ENCODE assay signal across 18 mouse cellular contexts in genomic region chr10:60265252-60265651, GRCm38 (mm10). TPM values are rescaled to one million over a fixed set of nuclear protein-coding genes. Genes with fewer than 3 reads are reported as not detected.
A peak's percentile ranks its signal among the peaks of the same experiment; 100 is the strongest.
DNase-seq lines count a peak whose midpoint lies in the region; ATAC-seq and TF ChIP-seq lines count a peak whose summit lies in the region.
"Had no signal": no experiment of that assay in that cellular context is flagged by ENCODE, and none has a peak within 500 bp of the region (broad histone marks: within the 10 kb centered on the region; RNA-seq: fewer than 3 reads in every experiment).

No protein-coding gene starts in this region.

- no peak overlapping the region for H3K4me2 ChIP-seq in heart, embryonic 11.5 days
- H3K4me2 ChIP-seq: heart, embryonic 13.5 days; hindbrain, embryonic 13.5 days; limb, embryonic 13.5 days; lung, embryonic 14.5 days; neural tube, embryonic 15.5 days had no signal

- no peak for ATAC-seq in heart, embryonic 11.5 days (replicated peaks; ENCODE audit: insufficient number of reproducible peaks, low FRiP score, low TSS enrichment)
- ATAC-seq: CD4-positive, CD25-positive, alpha-beta regulatory T cell, adult 4 months had no signal

- no peaks in the 10 kb centered on the region for H3K9me3 ChIP-seq in heart, embryonic 11.5 days (replicated peaks; ENCODE audit: control insufficient read depth, low read length)
- H3K9me3 ChIP-seq: heart, embryonic 13.5 days; hindbrain, embryonic 13.5 days; limb, embryonic 13.5 days; megakaryocyte, embryonic 14.5 days; neural tube, embryonic 15.5 days had no signal

- H3K36me3 ChIP-seq in heart, embryonic 11.5 days (ENCODE audit: control insufficient read depth, insufficient read depth, low read length) = no peaks in the 10 kb centered on the region
- H3K36me3 ChIP-seq: heart, embryonic 13.5 days; hindbrain, embryonic 13.5 days; limb, embryonic 13.5 days; neural tube, embryonic 15.5 days had no signal

- no peak overlapping the region for H3K9ac ChIP-seq in heart, embryonic 11.5 days (ENCODE audit: low read depth, low read length)
- H3K9ac ChIP-seq: heart, embryonic 13.5 days; hindbrain, embryonic 13.5 days; limb, embryonic 13.5 days; lung, embryonic 14.5 days; neural tube, embryonic 15.5 days had no signal

- H3K4me3 ChIP-seq in heart, embryonic 11.5 days (ENCODE audit: low read depth, low read length) = no peak overlapping the region
- H3K4me3 ChIP-seq in layer of hippocampus, adult 2 months = no peak overlapping the region
- H3K4me3 ChIP-seq: erythroblast, embryonic 14.5 days; heart, embryonic 13.5 days; hindbrain, embryonic 13.5 days; limb, embryonic 13.5 days; megakaryocyte, embryonic 14.5 days; neural tube, embryonic 15.5 days had no signal

- DNase-seq in heart, adult 18-20 months = peak; percentile 41 to 54
- no peak for DNase-seq in layer of hippocampus, adult 2 months (ENCODE audit: low spot score in 2 of 2)
- no peak for DNase-seq in layer of hippocampus, adult 18-20 months (ENCODE audit: low spot score in 2 of 2)
- DNase-seq in adrenal gland, postnatal 25 days = peak; percentile 31
- peak; percentile 78 for DNase-seq in brain, embryonic 14.5 days (ENCODE audit: low read depth)
- DNase-seq in thymus, postnatal 25 days = no peak
- DNase-seq: cerebellum, adult 9-10 months; kidney, adult 11 months; lung, embryonic 14.5 days; thymus, adult 18-20 months had no signal

- no peak overlapping the region for H3K27ac ChIP-seq in heart, embryonic 11.5 days (ENCODE audit: low read depth, low read length)
- H3K27ac ChIP-seq in layer of hippocampus, adult 2 months = peak overlapping the region; percentile 46; the same call in 1 of the 2 replicates
- H3K27ac ChIP-seq: heart, embryonic 13.5 days; hindbrain, embryonic 13.5 days; limb, embryonic 13.5 days; neural tube, embryonic 15.5 days had no signal

- TF ChIP-seq CTCF in layer of hippocampus, adult 2 months (conservative IDR thresholded peaks at IDR 0.05) = no peak
- TF ChIP-seq CTCF in brain, embryonic 14.5 days (IDR thresholded peaks at IDR 0.05; ENCODE audit: borderline replicate concordance, extremely low read depth, insufficient read depth, insufficient read length) = no peak

- no peaks in the 10 kb centered on the region for H3K27me3 ChIP-seq in heart, embryonic 11.5 days (ENCODE audit: control insufficient read depth, insufficient read depth, low read length)
- H3K27me3 ChIP-seq: heart, embryonic 13.5 days; hindbrain, embryonic 13.5 days; limb, embryonic 13.5 days; neural tube, embryonic 15.5 days had no signal

- WGBS in heart, embryonic 11.5 days (ENCODE audit: insufficient replicate concordance) = 72% methylated on average over 10 of the region's 10 CpGs

- no peak for TF ChIP-seq POLR2A in brain, embryonic 14.5 days (IDR thresholded peaks at IDR 0.05; ENCODE audit: borderline replicate concordance, extremely low read depth, insufficient read depth, insufficient read length, poor library complexity, severe bottlenecking)

- H3K4me1 ChIP-seq in heart, embryonic 11.5 days (ENCODE audit: control insufficient read depth, insufficient read depth, low read length) = peaks cover 14% of the 10 kb centered on the region

RNA-seq across cellular contexts. Expression of gene Psap, which starts 12.2 kb away (rescaled TPM):
- 1,000 to 10,000 TPM; 1,306 to 1,321 TPM for total RNA-seq in heart, adult 18-20 months (2021)
- 68.5 and 78.1 TPM in 2 replicates for polyA plus RNA-seq in heart, embryonic 11.5 days (2014; fragmentation: Nextera tagmentation; extraction: Ambion mirVana)
- total RNA-seq in layer of hippocampus, adult 2 months (2021) = 1,000 to 10,000 TPM; 1,331 to 1,399 TPM
- 1,000 to 10,000 TPM; 1,436 to 1,491 TPM for total RNA-seq in layer of hippocampus, adult 18-20 months (2021)
- total RNA-seq in adrenal gland, postnatal 25 days (2021) = 910 and 984 TPM in 2 replicates
- 626 and 654 TPM in 2 replicates for polyA plus RNA-seq in brain, embryonic 14.5 days (2012; rRNA removed)

RNA-seq across cellular contexts. Expression of gene Chst3, which starts 46.2 kb away (rescaled TPM):
- 1 to 10 TPM in 1 of 2 experiments, under 1 TPM in 1; 0.74 to 1.5 TPM for total RNA-seq in heart, adult 18-20 months (2021)
- polyA plus RNA-seq in heart, embryonic 11.5 days (2014; fragmentation: Nextera tagmentation; extraction: Ambion mirVana) = 0.57 and 0.73 TPM in 2 replicates
- total RNA-seq in layer of hippocampus, adult 2 months (2021) = 1 to 10 TPM; 1.2 to 1.8 TPM
- 1 to 10 TPM; 1.2 TPM for total RNA-seq in layer of hippocampus, adult 18-20 months (2021)
- 0.85 and 1.7 TPM in 2 replicates for total RNA-seq in adrenal gland, postnatal 25 days (2021)
- 3.1 and 4.6 TPM in 2 replicates for polyA plus RNA-seq in brain, embryonic 14.5 days (2012; rRNA removed)
- polyA plus RNA-seq: erythroblast, embryonic 14.5 days had no signal

Comparison
In these comparisons a context has a peak if more than half of its experiments do, and no peak if none do; other contexts are left out.
1. DNase-seq: peak in heart, adult 18-20 months (2 of 2), adrenal gland, postnatal 25 days (single experiment) and brain, embryonic 14.5 days (single experiment); none in layer of hippocampus, adult 2 months (0 of 2), layer of hippocampus, adult 18-20 months (0 of 2) and thymus, postnatal 25 days (single experiment).